Mouse (Mus musculus): ENCODE data around the gene Ociad2. TPM values are rescaled to one million over a fixed set of nuclear protein-coding genes. Genes with fewer than 3 reads are reported as not detected.

Gene Ociad2
- 10 to 100 TPM; 28.9 to 29.3 TPM for total RNA-seq (2021)
- long read RNA-seq, experiment 1, transcript Ociad2-201 (7 exons, 2,554 nt): major isoform, 21 of 21 reads
- long read RNA-seq, experiment 1, partial matches to known transcripts: 0 of 21 reads
- long read RNA-seq, experiment 1, other reads (novel, unspliced or antisense): 0 of 21 reads
- long read RNA-seq, experiment 2, transcript Ociad2-201 (7 exons, 2,554 nt): major isoform, 50 of 54 reads
- long read RNA-seq, experiment 2, partial matches to known transcripts: 2 of 54 reads
- long read RNA-seq, experiment 2, other reads (novel, unspliced or antisense): 2 of 54 reads

- DNase-seq (ENCODE audit: low spot score in 2 of 2): no peak
Measured at GRCm38 (mm10) chr5:73340723-73341235, at the start of gene Ociad2. Gene Ociad2 (minus strand): TSS chr5:73341028.

DNA sequence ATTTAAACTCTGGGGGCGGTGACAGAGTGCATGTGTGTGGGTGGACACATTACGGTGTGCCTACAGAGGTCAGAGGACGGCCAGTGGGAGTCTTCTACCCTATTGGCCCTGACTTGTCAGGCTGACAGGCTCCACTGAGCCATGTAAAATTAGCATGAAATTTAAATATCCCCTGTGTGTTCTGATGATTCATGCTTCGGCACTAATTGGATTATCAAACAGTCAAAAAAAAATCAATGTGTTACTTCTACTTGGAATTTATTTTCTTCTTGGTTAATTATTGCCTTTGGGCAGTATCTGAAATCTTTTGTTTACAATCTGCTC is 42.8 kb upstream of the Ociad2 start:
- DNase-seq (ENCODE audit: low spot score in 2 of 2): no peak

DNA sequence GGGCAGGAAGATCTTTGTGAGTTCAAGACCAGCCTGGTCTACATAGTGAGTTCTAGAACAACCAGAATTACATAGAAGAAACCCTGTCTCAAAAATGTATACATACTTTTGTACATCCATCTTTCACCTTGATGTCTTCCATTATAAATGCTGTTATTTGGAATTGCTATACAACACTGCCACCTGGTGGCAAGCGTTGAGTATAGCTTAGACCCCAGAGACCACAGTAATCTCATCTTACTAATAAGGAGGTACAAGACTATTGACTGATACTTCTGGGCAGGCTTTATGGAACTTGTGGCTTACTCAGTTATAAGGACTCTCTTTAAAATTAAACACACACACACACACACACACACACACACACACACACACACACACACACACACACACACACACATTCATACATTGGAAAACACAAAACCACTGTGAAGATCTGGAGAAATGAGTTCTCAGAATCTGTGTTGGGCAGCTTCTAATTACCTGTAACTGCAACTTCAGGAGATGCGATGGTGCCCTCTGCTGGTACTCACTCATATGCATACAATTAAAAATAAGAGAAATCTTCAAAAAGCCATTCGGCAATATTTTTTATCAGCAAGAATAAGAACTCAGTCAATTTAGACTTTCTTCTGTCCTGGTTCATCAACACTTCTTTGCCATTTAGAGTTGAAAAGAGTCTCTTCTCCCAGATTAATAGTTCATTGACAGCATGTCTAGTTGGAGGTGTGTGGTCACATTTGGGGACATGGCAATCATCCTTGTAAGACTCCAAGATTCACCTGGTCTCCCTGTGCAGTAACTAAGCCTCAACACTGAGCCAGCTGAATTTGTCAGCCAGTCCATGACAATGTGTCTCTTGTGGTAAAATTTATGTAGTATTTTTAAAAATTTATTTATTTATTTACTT is 42.2 kb upstream of the Ociad2 start:
- peak; percentile 69 to 74 for DNase-seq (ENCODE audit: low spot score in 2 of 2)

DNA sequence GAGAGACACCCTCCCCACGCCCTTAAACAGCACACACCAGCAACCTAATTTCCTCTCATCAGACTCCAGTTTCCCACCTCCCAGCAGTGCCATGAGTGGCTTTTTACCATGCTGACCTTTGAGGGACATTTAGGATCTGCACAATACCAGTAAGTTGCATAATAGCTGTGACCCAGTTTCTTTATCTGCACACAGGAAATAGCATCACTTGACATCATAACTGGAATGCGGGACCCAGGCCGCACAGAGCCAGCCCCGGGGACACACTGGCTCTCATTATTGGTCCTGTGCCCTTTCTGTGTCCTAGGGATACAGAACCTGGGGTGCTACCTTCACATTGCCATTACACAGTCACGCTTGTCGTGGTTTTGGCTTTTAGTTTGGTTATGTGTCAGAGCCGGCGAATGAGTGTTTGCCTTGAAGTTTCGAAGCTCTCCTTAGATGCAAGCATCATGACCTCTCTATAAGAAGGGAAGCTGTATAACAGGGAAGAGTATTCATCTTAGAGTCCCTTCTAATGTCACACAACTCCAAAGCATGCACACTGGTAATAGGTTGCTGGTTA is 41.2 kb upstream of the Ociad2 start:
- DNase-seq (ENCODE audit: low spot score in 2 of 2): peak in 1 of 2 experiments; percentile 18

GRCm38 (mm10) chr5:73381510-73381909 is 40.7 kb upstream of the Ociad2 start:
- no peak for DNase-seq (ENCODE audit: low spot score in 2 of 2)

GRCm38 (mm10) chr5:73380829-73381228 is 40.0 kb upstream of the Ociad2 start:
- no peak for DNase-seq (ENCODE audit: low spot score in 2 of 2)

- DNase-seq (ENCODE audit: low spot score in 2 of 2): peak; percentile 80 to 87
Measured at GRCm38 (mm10) chr5:73379908-73380307, 39.1 kb upstream of the Ociad2 start.

DNA sequence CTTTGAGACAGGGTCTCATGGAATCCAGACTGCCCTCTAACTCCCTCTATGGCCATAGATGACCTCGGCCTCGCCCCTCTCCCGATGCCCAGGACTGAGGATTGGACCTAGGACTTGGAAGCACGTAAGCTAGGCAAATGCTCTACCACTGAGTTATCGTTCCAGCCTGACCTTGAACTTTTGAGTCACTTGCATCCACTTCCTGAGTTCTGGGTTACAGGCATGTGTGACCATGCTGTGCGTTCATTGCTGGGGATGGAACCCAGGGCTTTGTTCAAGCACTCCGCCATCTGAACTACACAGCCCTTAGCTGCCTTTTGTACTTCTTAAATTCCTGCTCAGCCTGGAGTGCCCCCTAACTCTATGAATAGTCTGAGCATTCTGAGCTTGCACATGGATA is 35.7 kb upstream of the Ociad2 start:
- DNase-seq (ENCODE audit: low spot score in 2 of 2): no peak

DNA sequence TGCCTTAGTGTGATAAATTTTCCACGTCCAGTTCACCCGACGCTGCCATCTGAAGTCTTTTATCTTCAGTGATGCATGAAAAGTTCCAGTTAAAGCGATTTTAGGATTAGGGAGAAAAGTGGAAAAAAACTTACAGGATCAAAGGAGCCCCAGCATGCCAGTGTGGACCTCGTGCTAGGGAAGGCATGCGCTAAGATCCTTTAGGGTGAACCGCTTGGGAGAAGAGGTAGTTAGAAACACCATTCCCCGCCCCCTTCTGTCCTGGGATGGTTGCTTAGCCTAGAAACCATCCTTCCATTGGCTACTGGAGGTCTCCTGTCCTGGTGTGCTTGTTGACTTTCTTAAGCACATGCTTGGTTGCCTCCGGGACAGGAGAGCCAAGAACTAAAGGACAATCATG is 35.2 kb upstream of the Ociad2 start:
- DNase-seq (ENCODE audit: low spot score in 2 of 2): no peak

- no peak for DNase-seq (ENCODE audit: low spot score in 2 of 2)
Measured at GRCm38 (mm10) chr5:73373184-73373583, 32.4 kb upstream of the Ociad2 start.

GRCm38 (mm10) chr5:73372601-73373000 is 31.8 kb upstream of the Ociad2 start:
- no peak for DNase-seq (ENCODE audit: low spot score in 2 of 2)

GRCm38 (mm10) chr5:73369731-73370130 is 28.9 kb upstream of the Ociad2 start:
- no peak for DNase-seq (ENCODE audit: low spot score in 2 of 2)

DNA sequence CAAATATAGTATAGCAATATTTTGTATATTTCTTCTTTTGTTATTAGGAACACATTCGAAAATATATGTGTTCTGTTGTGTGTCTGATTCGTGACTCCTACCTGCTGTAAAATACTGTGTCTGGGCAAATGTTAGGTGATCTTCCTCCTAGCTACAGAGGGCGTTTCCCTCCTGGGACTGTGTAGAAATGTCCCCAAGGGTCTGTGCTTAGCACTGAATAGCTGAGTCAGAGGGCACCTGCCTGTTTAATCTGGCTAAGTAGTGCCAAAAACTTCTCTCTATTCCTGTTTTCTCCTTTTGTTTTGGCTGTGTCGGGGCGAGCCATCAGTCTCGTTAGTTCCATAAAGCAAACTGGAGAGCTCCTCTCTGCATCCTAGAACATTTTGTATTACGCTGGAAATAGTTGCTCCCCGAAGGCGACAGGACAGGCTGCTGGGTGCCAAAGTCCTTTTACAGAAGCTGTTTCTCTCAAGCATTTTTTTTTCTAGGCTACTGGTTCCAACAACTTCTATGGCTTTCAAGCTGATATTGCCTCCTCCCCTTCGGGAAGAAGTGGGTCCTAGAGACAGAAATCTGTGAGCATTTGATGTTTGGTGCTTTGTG is 28.1 kb upstream of the Ociad2 start:
- DNase-seq (ENCODE audit: low spot score in 2 of 2): no peak

- DNase-seq (ENCODE audit: low spot score in 2 of 2): no peak
Measured at GRCm38 (mm10) chr5:73367906-73368305, 27.1 kb upstream of the Ociad2 start.

- DNase-seq (ENCODE audit: low spot score in 2 of 2): no peak
Measured at GRCm38 (mm10) chr5:73364107-73364864, 23.5 kb upstream of the Ociad2 start.

- DNase-seq (ENCODE audit: low spot score in 2 of 2): no peak
Measured at GRCm38 (mm10) chr5:73362791-73363190, 22.0 kb upstream of the Ociad2 start.

DNA sequence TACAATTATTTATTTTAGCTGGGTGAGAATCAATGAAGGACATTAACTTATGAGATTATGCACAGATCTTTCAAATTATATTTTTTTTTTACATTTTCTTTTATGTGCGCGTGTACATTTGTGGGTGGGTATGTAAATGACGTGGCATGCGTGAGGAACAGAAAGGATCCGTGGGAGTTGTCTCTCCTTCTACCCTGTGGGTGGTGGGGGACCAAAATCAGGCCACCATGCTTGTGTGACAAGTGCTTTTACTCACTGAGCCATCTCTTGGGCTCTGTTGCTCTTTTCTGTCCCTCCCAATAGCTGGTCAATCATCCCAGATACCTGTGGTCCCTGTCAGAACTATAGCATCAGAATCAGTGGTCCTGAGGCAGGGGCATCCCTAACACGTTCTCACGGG is 21.5 kb upstream of the Ociad2 start:
- DNase-seq (ENCODE audit: low spot score in 2 of 2): no peak

DNA sequence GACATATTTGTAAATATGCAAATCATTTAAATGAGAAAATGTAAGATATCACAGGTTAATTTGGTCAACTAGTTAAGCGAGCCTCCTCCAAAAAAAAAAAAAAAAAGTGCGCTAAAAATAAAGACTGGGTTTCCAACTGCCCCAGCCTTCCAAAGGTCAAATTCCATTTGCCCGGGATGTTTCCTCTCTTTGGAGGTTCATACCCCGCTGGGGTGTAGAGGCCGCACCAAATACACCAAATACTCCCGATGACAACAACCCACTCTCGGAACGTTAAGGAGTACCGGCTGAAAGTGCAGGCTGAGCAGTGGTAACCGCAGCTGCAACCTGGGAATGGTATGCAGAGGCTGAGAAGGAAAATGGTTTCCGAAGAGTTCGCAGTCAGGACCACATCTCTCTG is 19.4 kb upstream of the Ociad2 start:
- no peak for DNase-seq (ENCODE audit: low spot score in 2 of 2)

GRCm38 (mm10) chr5:73359752-73360141 is 18.9 kb upstream of the Ociad2 start:
- no peak for DNase-seq (ENCODE audit: low spot score in 2 of 2)

DNA sequence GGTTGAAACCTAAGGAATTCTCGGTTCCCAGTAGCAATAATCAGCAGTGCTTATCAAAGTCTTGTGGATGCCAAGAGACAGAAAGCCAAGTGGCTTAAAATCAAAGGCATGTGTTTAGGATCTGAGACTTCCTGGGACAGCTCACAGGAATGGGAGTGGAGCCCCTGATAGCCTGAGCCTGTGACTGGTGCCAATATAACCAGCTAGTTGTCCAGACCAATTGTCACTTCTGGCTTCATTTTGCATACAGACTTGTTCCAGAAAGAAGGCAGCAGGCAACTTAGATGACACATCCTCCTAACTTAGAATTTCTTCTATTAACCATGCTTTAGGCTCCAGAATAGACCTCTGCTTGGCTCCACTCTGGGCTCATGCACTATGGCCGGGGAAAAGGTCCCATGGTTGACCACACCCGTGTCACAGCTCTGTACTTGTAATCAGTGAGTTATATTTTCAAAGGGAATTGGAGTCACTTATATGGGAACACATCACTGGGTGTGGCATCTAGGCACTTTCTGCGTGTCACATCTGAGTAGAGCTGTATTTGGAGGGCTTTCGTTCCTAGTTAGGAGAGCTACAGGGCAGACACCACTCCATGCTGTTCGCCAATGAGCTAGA is 18.4 kb upstream of the Ociad2 start:
- DNase-seq (ENCODE audit: low spot score in 2 of 2): no peak
